Mouse (Mus musculus) CD8-positive naive resting alpha-beta T cell, adult 2 months (primary cell): Measurements from ENCODE around the gene Fgfrl1.

Experiments used
- DNase-seq, 2 experiments: peaks; one replicate each; pipeline ENCODE4 v3.0.0; 2022; ENCODE audit warnings: low read depth in 2 of 2, low spot score in 2 of 2

Gene Fgfrl1

GRCm38 (mm10) chr5:108700346-108700745 is 8.2 kb downstream of the Fgfrl1 start:
- no peak for DNase-seq

- no peak for DNase-seq
Measured at GRCm38 (mm10) chr5:108701341-108702021, 9.3 kb downstream of the Fgfrl1 start.

- no peak for DNase-seq
Measured at GRCm38 (mm10) chr5:108703754-108704626, 11.8 kb downstream of the Fgfrl1 start.

- no peak for DNase-seq
Measured at GRCm38 (mm10) chr5:108707758-108708157, 15.6 kb downstream of the Fgfrl1 start.

- DNase-seq, result no peak
Measured at GRCm38 (mm10) chr5:108708419-108708818, 16.2 kb downstream of the Fgfrl1 start.

GRCm38 (mm10) chr5:108708981-108709731 is 17.0 kb downstream of the Fgfrl1 start:
- no peak for DNase-seq

GRCm38 (mm10) chr5:108711968-108712367 is 19.8 kb downstream of the Fgfrl1 start:
- DNase-seq, result no peak

- DNase-seq, result no peak
Measured at GRCm38 (mm10) chr5:108713096-108713495, 20.9 kb downstream of the Fgfrl1 start.

- no peak for DNase-seq
Measured at GRCm38 (mm10) chr5:108713691-108714090, 21.5 kb downstream of the Fgfrl1 start.

GRCm38 (mm10) chr5:108714149-108714548 is 22.0 kb downstream of the Fgfrl1 start:
- DNase-seq, result no peak

- no peak for DNase-seq
Measured at GRCm38 (mm10) chr5:108715974-108716373, 23.8 kb downstream of the Fgfrl1 start.

- DNase-seq, result no peak
Measured at GRCm38 (mm10) chr5:108718051-108718450, 25.9 kb downstream of the Fgfrl1 start.

- no peak for DNase-seq
Measured at GRCm38 (mm10) chr5:108719761-108720160, 27.6 kb downstream of the Fgfrl1 start.

GRCm38 (mm10) chr5:108724006-108724405 is 31.8 kb downstream of the Fgfrl1 start:
- DNase-seq, result no peak

- peak in 1 of 2 experiments; percentile 27 for DNase-seq
Measured at GRCm38 (mm10) chr5:108726557-108727248, 34.5 kb downstream of the Fgfrl1 start.

GRCm38 (mm10) chr5:108727425-108727824 is 35.2 kb downstream of the Fgfrl1 start:
- no peak for DNase-seq

- no peak for DNase-seq
Measured at GRCm38 (mm10) chr5:108741844-108742243, 49.7 kb downstream of the Fgfrl1 start.

GRCm38 (mm10) chr5:108742596-108742995 is 50.4 kb downstream of the Fgfrl1 start:
- DNase-seq, result no peak

GRCm38 (mm10) chr5:108743856-108744255 is 51.7 kb downstream of the Fgfrl1 start:
- DNase-seq, result no peak

GRCm38 (mm10) chr5:108744629-108745028 is 52.4 kb downstream of the Fgfrl1 start:
- no peak for DNase-seq
